Mouse (Mus musculus): ENCODE measurements at regions not wholly inside any gene's neighbourhood (a gene's known extent, or its start where the extent isn't known, plus 50 kb on each side); places are given as distances from the start of the nearest gene placed in this dataset.
A peak's percentile ranks its signal among the peaks of the same experiment; 100 is the strongest.
"Not testable (repeated sequence)": the region's sequence is repeated elsewhere in the genome, so short reads cannot be mapped to it uniquely, and the experiment has no call there.

GRCm38 (mm10) chrX:154717526-154717925, 138.4 kb upstream of the Samt2 start:
- ATAC-seq (ENCODE audit: low FRiP score); H3K9me3 ChIP-seq (ENCODE audit: control insufficient read depth, low read length); H3K4me3 ChIP-seq (ENCODE audit: low read depth, low read length); H3K9ac ChIP-seq (ENCODE audit: low read depth, low read length); H3K4me2 ChIP-seq (replicated peaks; ENCODE audit: low read depth, low read length); DNase-seq (ENCODE audit: low spot score); H3K27me3 ChIP-seq (ENCODE audit: control insufficient read depth, insufficient read depth, low read length); H3K27ac ChIP-seq (ENCODE audit: low read depth, low read length); H3K4me1 ChIP-seq (replicated peaks; ENCODE audit: control insufficient read depth, insufficient read depth, low read length); H3K36me3 ChIP-seq (ENCODE audit: control insufficient read depth, insufficient read depth, low read length): not testable (repeated sequence)
- WGBS = 84% methylated on average over 10 of the region's 10 CpGs

GRCm38 (mm10) chrX:154713641-154714255, 134.6 kb upstream of the Samt2 start:
- ATAC-seq (ENCODE audit: low FRiP score) = peak; percentile 81
- Histone ChIP-seq H3K36me3 (ENCODE audit: control insufficient read depth, insufficient read depth, low read length) (no peaks in the 10 kb centered on the region), H3K9ac (ENCODE audit: low read depth, low read length) (no peak overlapping the region), H3K27me3 (ENCODE audit: control insufficient read depth, insufficient read depth, low read length) (no peaks in the 10 kb centered on the region), H3K4me1 (replicated peaks; ENCODE audit: control insufficient read depth, insufficient read depth, low read length) (no peaks in the 10 kb centered on the region), H3K4me3 (ENCODE audit: low read depth, low read length) (peak overlapping the region; percentile 20), H3K4me2 (replicated peaks; ENCODE audit: low read depth, low read length) (peak overlapping the region; percentile 36), H3K9me3 (ENCODE audit: control insufficient read depth, low read length) (no peaks in the 10 kb centered on the region), H3K27ac (ENCODE audit: low read depth, low read length) (no peak overlapping the region)
- WGBS = 38% methylated on average over 14 of the region's 27 CpGs
- peak; percentile 0 for DNase-seq (ENCODE audit: low spot score)

DNA sequence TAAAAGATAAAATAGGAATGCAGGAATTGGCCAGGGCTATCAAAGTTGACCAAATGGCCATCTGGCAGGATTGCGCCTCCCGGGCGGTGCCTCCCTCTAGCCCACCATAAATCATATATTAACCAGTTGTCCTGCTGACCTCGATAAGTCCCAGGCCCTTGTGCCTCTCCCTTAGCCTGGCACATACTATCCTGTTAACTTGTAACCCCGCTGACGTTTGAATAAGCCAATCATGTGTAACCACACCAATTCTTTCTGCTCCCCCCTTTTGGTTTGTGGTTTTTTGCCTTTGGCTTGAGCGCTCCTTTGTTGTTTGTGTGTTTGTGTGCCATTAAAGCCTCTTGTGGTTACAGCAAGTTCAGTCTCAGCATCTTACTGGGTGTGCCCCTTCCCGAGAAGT, 133.4 kb upstream of the Samt2 start:
- not testable (repeated sequence) for ATAC-seq (ENCODE audit: low FRiP score); H3K4me2 ChIP-seq (replicated peaks; ENCODE audit: low read depth, low read length); H3K4me3 ChIP-seq (ENCODE audit: low read depth, low read length); H3K27me3 ChIP-seq (ENCODE audit: control insufficient read depth, insufficient read depth, low read length); DNase-seq (ENCODE audit: low spot score); H3K36me3 ChIP-seq (ENCODE audit: control insufficient read depth, insufficient read depth, low read length); H3K9me3 ChIP-seq (ENCODE audit: control insufficient read depth, low read length); H3K9ac ChIP-seq (ENCODE audit: low read depth, low read length); H3K4me1 ChIP-seq (replicated peaks; ENCODE audit: control insufficient read depth, insufficient read depth, low read length); H3K27ac ChIP-seq (ENCODE audit: low read depth, low read length)
- WGBS = 91% methylated on average over 8 of the region's 8 CpGs

- not testable (repeated sequence) for H3K9me3 ChIP-seq (ENCODE audit: control insufficient read depth, low read length); H3K4me3 ChIP-seq (ENCODE audit: low read depth, low read length); H3K27ac ChIP-seq (ENCODE audit: low read depth, low read length); H3K27me3 ChIP-seq (ENCODE audit: control insufficient read depth, insufficient read depth, low read length); H3K9ac ChIP-seq (ENCODE audit: low read depth, low read length); H3K4me1 ChIP-seq (replicated peaks; ENCODE audit: control insufficient read depth, insufficient read depth, low read length); H3K4me2 ChIP-seq (replicated peaks; ENCODE audit: low read depth, low read length); ATAC-seq (ENCODE audit: low FRiP score); H3K36me3 ChIP-seq (ENCODE audit: control insufficient read depth, insufficient read depth, low read length); DNase-seq (ENCODE audit: low spot score)
- 94% methylated on average over 1 of the region's 2 CpGs for WGBS
Measured at GRCm38 (mm10) chrX:154670529-154670928, 91.4 kb upstream of the Samt2 start.
